Mouse (Mus musculus) cerebellum, adult 11-12 months (tissue): Measurements from ENCODE around the gene Chrna9.

Source experiments
- DNase-seq: peaks from one replicate; pipeline ENCODE4 v3.0.0; 2022

Chrna9 gene

GRCm38 (mm10) chr5:66015449-66015961 is 80.8 kb downstream of the Chrna9 start:
- DNase-seq = no peak

GRCm38 (mm10) chr5:66026796-66027195 is 92.1 kb downstream of the Chrna9 start:
- no peak for DNase-seq
